Mouse (Mus musculus) forebrain, embryonic 14.5 days (tissue): ENCODE results near the gene Calhm5. TPM values are rescaled to one million over a fixed set of nuclear protein-coding genes. Genes with fewer than 3 reads are reported as not detected.

Experiments
- ATAC-seq: fragments of 200-750 bp; cut with Nextera tagmentation; 2 replicates; pipeline ENCODE4 v1.8.0; 2017; ENCODE audit warnings: mild to moderate bottlenecking, moderate library complexity
- DNase-seq: peaks from one replicate; pipeline ENCODE4 v3.0.0-alpha.2; 2015; ENCODE audit warnings: low spot score
- H3K27ac ChIP-seq: fragments of 300-500 bp; sonication (generic); 2 replicates; pipeline ENCODE4 v1.5.1; 2014; ENCODE audit warnings: low read depth, mild to moderate bottlenecking, control low read depth, low read length, moderate library complexity
- H3K27me3 ChIP-seq: fragments of 300-500 bp; sonication (generic); replicated peaks from 2 replicates; pipeline ENCODE4 v1.6.1; 2014; ENCODE audit warnings: low read length, control low read depth, mixed read lengths; ENCODE audit not compliant: control insufficient read depth, insufficient read depth
- H3K36me3 ChIP-seq: fragments of 300-500 bp; sonication (generic); 2 replicates; pipeline ENCODE4 v1.6.1; 2014; ENCODE audit warnings: low read length, control low read depth; ENCODE audit not compliant: control insufficient read depth, insufficient read depth
- H3K4me1 ChIP-seq: fragments of 300-500 bp; sonication (generic); 2 replicates; pipeline ENCODE4 v1.6.1; 2014; ENCODE audit warnings: antibody characterized with exemption, low read length, control low read depth; ENCODE audit not compliant: control insufficient read depth, insufficient read depth
- H3K4me2 ChIP-seq: fragments of 300-500 bp; sonication (generic); 2 replicates; pipeline ENCODE4 v1.6.1; 2014; ENCODE audit warnings: mild to moderate bottlenecking, control low read depth, low read length
- H3K4me3 ChIP-seq: fragments of 300-500 bp; sonication (generic); 2 replicates; pipeline ENCODE4 v1.5.1; 2014; ENCODE audit warnings: low read depth, low read length, control low read depth
- H3K9ac ChIP-seq: fragments of 300-500 bp; sonication (generic); 2 replicates; pipeline ENCODE4 v1.6.1; 2014; ENCODE audit warnings: mild to moderate bottlenecking, low read length, control low read depth, moderate library complexity
- H3K9me3 ChIP-seq: fragments of 300-500 bp; sonication (generic); replicated peaks from 2 replicates; pipeline ENCODE4 v1.6.1; 2016; ENCODE audit warnings: low read length, control low read depth, mixed read lengths; ENCODE audit not compliant: control insufficient read depth
- WGBS: fragments of 180-500 bp; shearing (Covaris S2); extraction: QIAGEN DNeasy Blood & Tissue Kit; methylation state at CpG from one replicate; pipeline ENCODE4 v1.1.7; 2014; 5-methylcytosine and 5-hydroxymethylcytosine counted together
- polyA plus RNA-seq: library from polyadenylated mRNA; unstranded; fragments of >200 nt; fragmentation: Nextera tagmentation; extraction: Ambion mirVana; gene quantifications from 2 replicates; pipeline ENCODE4 v1.2.1, GENCODE M21; 2014

Calhm5 gene
- polyA plus RNA-seq, 1 experiment from 2014 or later: 0.39 TPM

DNA sequence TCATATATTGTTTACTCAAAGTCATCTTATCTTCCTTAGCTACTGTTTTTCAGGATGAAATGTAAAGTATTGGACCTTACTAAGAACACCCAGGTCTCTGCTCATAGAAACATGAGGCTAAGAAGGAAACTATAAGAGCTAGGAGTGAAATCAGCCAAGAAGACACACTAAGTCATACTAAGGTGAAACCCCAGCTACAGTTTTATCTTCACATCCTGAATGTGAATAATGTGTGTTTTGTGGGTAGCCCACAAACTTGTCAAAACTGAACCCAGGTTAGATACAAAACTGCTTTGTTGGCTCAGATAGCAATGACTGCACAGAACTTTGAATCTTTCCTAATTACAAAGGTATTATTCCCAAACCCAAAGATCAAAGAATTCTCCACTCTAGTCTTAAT lies 21.5 kb upstream of the Calhm5 start:
- no peak overlapping the region for H3K4me3 ChIP-seq
- H3K4me2 ChIP-seq: no peak overlapping the region
- DNase-seq (no peak), ATAC-seq (no peak)
- H3K4me1 ChIP-seq: no peaks in the 10 kb centered on the region
- H3K27me3 ChIP-seq: no peaks in the 10 kb centered on the region
- no peaks in the 10 kb centered on the region for H3K9me3 ChIP-seq
- no peak overlapping the region for H3K9ac ChIP-seq
- no peak overlapping the region for H3K27ac ChIP-seq
- no peaks in the 10 kb centered on the region for H3K36me3 ChIP-seq

DNA sequence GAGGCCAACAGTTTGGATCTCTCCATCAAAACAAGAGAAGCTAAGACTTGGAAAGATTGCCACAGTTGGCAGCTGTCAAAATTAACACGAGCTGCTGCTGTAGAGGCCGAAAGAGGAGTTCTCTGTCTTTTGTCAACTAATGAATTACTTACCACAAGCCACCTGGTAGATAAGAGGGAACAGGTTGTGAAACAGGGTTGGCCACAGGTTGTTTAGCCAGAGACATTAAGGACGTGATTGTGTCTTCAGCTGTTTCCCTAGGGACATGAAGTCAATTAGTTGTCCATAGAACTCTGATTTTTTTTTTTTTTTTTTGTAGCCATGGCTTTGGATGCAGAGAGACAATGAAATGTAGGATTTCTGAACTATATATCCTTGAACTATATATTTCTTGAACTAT lies 20.8 kb upstream of the Calhm5 start:
- H3K9me3 ChIP-seq: no peaks in the 10 kb centered on the region
- 72% methylated on average over 3 of the region's 3 CpGs for WGBS

DNA sequence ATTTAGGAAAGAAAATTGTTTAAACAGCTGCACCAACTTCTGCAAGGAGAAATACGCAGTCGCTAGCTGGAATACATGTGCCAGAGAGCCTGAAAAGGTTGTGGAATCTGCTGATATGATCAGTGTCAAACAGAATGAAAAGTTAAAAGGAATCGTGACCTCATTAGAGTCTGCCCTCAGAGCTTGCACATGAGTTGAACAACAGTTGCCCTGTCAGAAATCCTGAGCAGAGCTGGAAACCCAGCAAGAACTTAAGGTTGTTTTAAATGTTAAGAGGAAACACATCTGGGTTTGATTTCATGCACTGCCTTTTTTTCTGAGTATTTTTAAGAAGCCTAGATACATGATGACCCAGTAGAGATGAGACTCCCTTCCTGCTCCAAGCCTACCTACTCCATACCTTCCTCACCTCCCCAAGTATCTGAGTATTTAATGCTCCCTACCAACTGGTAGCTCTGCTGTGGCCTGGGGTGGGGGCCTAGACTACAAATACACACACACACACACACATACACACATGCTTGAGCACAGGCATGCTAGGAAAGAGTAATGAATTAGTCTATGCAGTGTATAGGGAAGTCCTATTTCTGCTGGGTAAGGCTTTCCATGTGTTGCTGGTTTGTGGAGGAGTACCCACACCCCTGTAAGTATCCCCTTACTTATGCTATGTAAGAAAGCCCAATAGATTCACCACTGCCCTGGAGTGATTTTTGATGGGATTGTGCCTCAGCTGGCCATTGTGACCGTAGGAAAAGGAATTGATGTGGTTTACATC lies 15.8 kb upstream of the Calhm5 start:
- Histone ChIP-seq H3K27ac (no peak overlapping the region), H3K36me3 (no peaks in the 10 kb centered on the region)
- no peak for ATAC-seq

More for the DNA sequence above, 20.8 kb upstream of the Calhm5 start:
- no peaks in the 10 kb centered on the region for H3K4me1 ChIP-seq
- H3K36me3 ChIP-seq: no peaks in the 10 kb centered on the region
- H3K4me3 ChIP-seq: no peak overlapping the region
- DNase-seq (no peak), ATAC-seq (no peak)
- no peak overlapping the region for H3K4me2 ChIP-seq
- no peaks in the 10 kb centered on the region for H3K27me3 ChIP-seq
- no peak overlapping the region for H3K27ac ChIP-seq
- no peak overlapping the region for H3K9ac ChIP-seq

GRCm38 (mm10) chr10:34110863-34111465 lies 14.6 kb upstream of the Calhm5 start:
- DNase-seq (no peak), ATAC-seq (no peak)
- Histone ChIP-seq H3K4me1 (no peaks in the 10 kb centered on the region), H3K27me3 (no peaks in the 10 kb centered on the region), H3K9me3 (no peaks in the 10 kb centered on the region), H3K27ac (no peak overlapping the region), H3K4me2 (no peak overlapping the region), H3K36me3 (no peaks in the 10 kb centered on the region), H3K4me3 (no peak overlapping the region), H3K9ac (no peak overlapping the region)
- 88% methylated on average over 13 of the region's 13 CpGs for WGBS

More for the DNA sequence above, 15.8 kb upstream of the Calhm5 start:
- Histone ChIP-seq H3K4me2 (no peak overlapping the region), H3K9ac (no peak overlapping the region), H3K4me3 (no peak overlapping the region), H3K4me1 (no peaks in the 10 kb centered on the region), H3K27me3 (no peaks in the 10 kb centered on the region), H3K9me3 (no peaks in the 10 kb centered on the region)
- DNase-seq: no peak
- WGBS: 92% methylated on average over 4 of the region's 4 CpGs

DNA sequence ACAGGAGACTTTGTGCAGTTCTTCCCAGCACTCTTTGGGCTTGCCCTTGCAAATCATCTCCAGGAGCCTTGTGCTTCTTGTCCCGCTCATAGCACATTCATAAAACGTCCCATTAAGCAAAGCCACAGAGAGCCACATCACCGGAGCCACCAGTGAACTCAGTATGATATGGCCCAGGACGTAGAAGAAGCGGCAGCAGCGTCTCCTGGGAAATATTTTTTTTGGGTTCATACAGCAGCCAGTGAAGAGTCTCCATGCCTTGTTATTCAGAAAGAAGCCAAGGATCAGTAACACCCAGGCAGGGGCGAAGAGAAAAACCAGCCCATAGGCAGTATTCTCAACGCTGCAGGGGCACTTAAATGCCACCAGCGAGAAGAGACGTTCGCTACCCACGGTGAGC lies 355 bp downstream of the Calhm5 start:
- no peaks in the 10 kb centered on the region for H3K9me3 ChIP-seq
- no peaks in the 10 kb centered on the region for H3K4me1 ChIP-seq
- DNase-seq (no peak), ATAC-seq (peak; percentile 18; the same call in 1 of the 2 replicates)
- peak overlapping the region; percentile 36 for H3K4me2 ChIP-seq
- H3K36me3 ChIP-seq: no peaks in the 10 kb centered on the region
- H3K4me3 ChIP-seq: no peak overlapping the region
- no peak overlapping the region for H3K9ac ChIP-seq
- WGBS: 64% methylated on average over 12 of the region's 12 CpGs
- H3K27me3 ChIP-seq: no peaks in the 10 kb centered on the region
- no peak overlapping the region for H3K27ac ChIP-seq

GRCm38 (mm10) chr10:34095147-34095546 lies 1.2 kb downstream of the Calhm5 start:
- no peak overlapping the region for H3K4me2 ChIP-seq
- no peaks in the 10 kb centered on the region for H3K9me3 ChIP-seq
- no peak overlapping the region for H3K27ac ChIP-seq
- ATAC-seq: no peak
- no peaks in the 10 kb centered on the region for H3K36me3 ChIP-seq
- 73% methylated on average over 2 of the region's 2 CpGs for WGBS
- no peaks in the 10 kb centered on the region for H3K27me3 ChIP-seq
- no peaks in the 10 kb centered on the region for H3K4me1 ChIP-seq
- DNase-seq: no peak
- no peak overlapping the region for H3K9ac ChIP-seq
- no peak overlapping the region for H3K4me3 ChIP-seq

GRCm38 (mm10) chr10:34091888-34092287 lies 4.4 kb downstream of the Calhm5 start:
- 78% methylated on average over 5 of the region's 5 CpGs for WGBS
- no peak overlapping the region for H3K27ac ChIP-seq
- DNase-seq (peak; percentile 30), ATAC-seq (peak; percentile 26; the same call in 1 of the 2 replicates)
- H3K4me1 ChIP-seq: no peaks in the 10 kb centered on the region
- H3K4me2 ChIP-seq: no peak overlapping the region
- H3K27me3 ChIP-seq: no peaks in the 10 kb centered on the region
- H3K4me3 ChIP-seq: no peak overlapping the region
- no peaks in the 10 kb centered on the region for H3K9me3 ChIP-seq
- no peak overlapping the region for H3K9ac ChIP-seq
- no peaks in the 10 kb centered on the region for H3K36me3 ChIP-seq

GRCm38 (mm10) chr10:34090481-34090880 lies 5.8 kb downstream of the Calhm5 start:
- ATAC-seq (no peak), DNase-seq (peak; percentile 29)
- H3K4me1 ChIP-seq: no peaks in the 10 kb centered on the region
- WGBS: 83% methylated on average over 1 of the region's 1 CpGs
- H3K36me3 ChIP-seq: no peaks in the 10 kb centered on the region
- no peak overlapping the region for H3K4me3 ChIP-seq
- no peak overlapping the region for H3K4me2 ChIP-seq
- no peak overlapping the region for H3K9ac ChIP-seq
- H3K9me3 ChIP-seq: no peaks in the 10 kb centered on the region
- no peaks in the 10 kb centered on the region for H3K27me3 ChIP-seq
- H3K27ac ChIP-seq: no peak overlapping the region

DNA sequence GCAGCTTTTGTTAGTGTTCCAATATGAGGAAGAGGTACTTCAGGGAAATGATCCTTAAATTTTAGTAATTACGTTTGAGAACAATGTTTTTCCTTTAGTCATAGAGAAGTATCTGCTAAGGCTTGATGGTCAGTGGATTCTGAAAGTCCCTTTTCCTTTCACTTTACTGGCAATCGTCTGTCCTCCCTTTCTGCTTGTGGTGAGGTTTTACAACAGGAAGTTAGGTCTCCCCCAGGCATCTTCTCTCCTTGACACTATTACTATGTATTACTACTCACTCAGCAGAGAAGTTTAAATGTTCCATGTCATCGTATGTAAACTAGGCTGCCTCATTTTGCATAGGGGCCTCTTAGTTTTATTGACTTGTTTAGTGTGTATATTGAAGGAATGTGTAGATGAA lies 6.8 kb downstream of the Calhm5 start:
- H3K4me2 ChIP-seq: no peak overlapping the region
- DNase-seq (no peak), ATAC-seq (no peak)
- no peaks in the 10 kb centered on the region for H3K36me3 ChIP-seq
- H3K9me3 ChIP-seq: no peaks in the 10 kb centered on the region
- no peak overlapping the region for H3K27ac ChIP-seq
- H3K4me1 ChIP-seq: no peaks in the 10 kb centered on the region
- H3K27me3 ChIP-seq: no peaks in the 10 kb centered on the region
- 84% methylated on average over 3 of the region's 3 CpGs for whole genome bisulfite sequencing
- no peak overlapping the region for H3K4me3 ChIP-seq
- H3K9ac ChIP-seq: no peak overlapping the region
